Mouse (Mus musculus) kidney, adult 2 months (tissue): ENCODE results near the gene Zbtb21. TPM values are rescaled to one million over a fixed set of nuclear protein-coding genes. Genes with fewer than 3 reads are reported as not detected.
A peak's percentile ranks its signal among the peaks of the same experiment; 100 is the strongest.

Source experiments
- DNase-seq: peaks from one replicate; pipeline ENCODE4 v3.0.0; 2021
- H3K27ac ChIP-seq: fragments of 200-500 bp; 2 replicates; pipeline ENCODE4 v1.5.1; 2012; ENCODE audit warnings: low read depth, low read length, control low read depth, inconsistent platforms; ENCODE audit not compliant: insufficient read depth
- H3K27me3 ChIP-seq: fragments of 200-500 bp; replicated peaks from 2 replicates; pipeline ENCODE4 v1.6.1; 2012; ENCODE audit warnings: mild to moderate bottlenecking, moderate library complexity, low read length, inconsistent platforms; ENCODE audit not compliant: control insufficient read depth, insufficient read depth
- H3K36me3 ChIP-seq: fragments of 200-500 bp; 2 replicates; pipeline ENCODE4 v1.6.1; 2012; ENCODE audit warnings: mild to moderate bottlenecking, moderate library complexity, low read length, inconsistent platforms; ENCODE audit not compliant: control insufficient read depth, insufficient read depth
- H3K4me1 ChIP-seq: fragments of 200-500 bp; 2 replicates; pipeline ENCODE4 v1.6.1; 2011; ENCODE audit warnings: low read length; ENCODE audit not compliant: control insufficient read depth, insufficient read depth
- H3K4me3 ChIP-seq: fragments of 200-500 bp; 2 replicates; pipeline ENCODE4 v1.5.1; 2011; ENCODE audit warnings: mild to moderate bottlenecking, low read depth, low read length, control low read depth; ENCODE audit not compliant: insufficient read depth
- CTCF ChIP-seq: fragments of 200-500 bp; conservative IDR thresholded peaks from 2 replicates; pipeline ENCODE4 v1.5.1; 2011; ENCODE audit warnings: low read depth, mild to moderate bottlenecking, control low read depth, low read length, moderate library complexity, mixed read lengths; ENCODE audit not compliant: insufficient read depth, insufficient read length
- POLR2A ChIP-seq: fragments of 200-500 bp; IDR thresholded peaks from one replicate; pipeline ENCODE4 v1.6.1; 2011; ENCODE audit warnings: low read depth, low read length, control low read depth
- WGBS: fragments of 180-500 bp; shearing (Covaris S2); methylation state at CpG from one replicate; pipeline ENCODE4 v1.1.7; 2018; 5-methylcytosine and 5-hydroxymethylcytosine counted together
- polyA plus RNA-seq: library from polyadenylated mRNA; depleted of rRNA; stranded (reverse); fragments of >200 nt; gene quantifications from 2 replicates; pipeline ENCODE4 v1.2.3, GENCODE M21; 2012

The Zbtb21 gene
- polyA plus RNA-seq, 1 experiment = 11.8 TPM

DNA sequence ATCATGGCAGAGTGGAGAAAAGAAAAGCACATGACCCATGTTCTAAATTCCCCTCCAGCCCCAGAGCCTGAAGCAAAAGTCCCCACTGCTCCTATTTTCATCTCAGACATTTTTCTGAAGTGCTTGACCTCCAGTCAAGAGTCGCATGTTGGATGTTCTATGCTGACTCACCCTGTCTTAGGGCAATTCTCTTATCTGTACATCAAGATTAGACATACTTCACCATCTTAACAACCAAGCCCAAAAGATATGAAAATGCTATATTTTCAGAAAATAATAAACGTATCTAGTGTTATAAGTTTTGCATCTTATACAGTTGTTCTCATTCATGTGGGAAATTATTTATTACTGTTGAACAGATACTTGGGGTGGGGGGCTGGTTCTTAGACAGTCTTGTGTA is 36.7 kb downstream of the Zbtb21 start:
- TF ChIP-seq POLR2A = no peak
- TF ChIP-seq CTCF = no peak
- no peak overlapping the region for H3K27ac ChIP-seq
- 87% methylated on average over 2 of the region's 2 CpGs for WGBS

DNA sequence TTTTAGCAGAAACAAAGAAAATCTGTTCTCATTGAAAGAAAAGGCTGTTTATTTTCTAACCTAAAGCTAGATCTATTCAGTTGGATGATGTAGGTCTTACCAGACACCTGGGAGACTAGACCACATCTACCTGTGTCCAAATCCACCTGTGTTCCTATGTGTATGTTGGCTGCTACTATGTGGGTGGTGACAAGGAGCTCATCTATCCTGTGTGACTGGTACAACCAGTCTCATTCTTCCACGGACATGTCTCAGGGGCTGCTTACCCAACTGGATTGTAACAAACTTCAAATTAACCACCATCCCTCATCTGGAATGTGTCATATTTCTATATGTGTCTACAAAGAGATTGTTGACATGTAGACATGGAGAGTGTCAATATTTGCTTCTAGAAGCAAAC is 38.7 kb downstream of the Zbtb21 start:
- no peak for DNase-seq
- H3K27ac ChIP-seq = no peak overlapping the region
- no peaks in the 10 kb centered on the region for H3K27me3 ChIP-seq
- 86% methylated on average over 1 of the region's 1 CpGs for WGBS
- no peak for TF ChIP-seq POLR2A
- TF ChIP-seq CTCF = no peak
- H3K4me3 ChIP-seq = no peak overlapping the region
- H3K4me1 ChIP-seq = peaks cover 9% of the 10 kb centered on the region; the same call in 1 of the 2 replicates
- no peaks in the 10 kb centered on the region for H3K36me3 ChIP-seq

More for the DNA sequence above, 36.7 kb downstream of the Zbtb21 start:
- Histone ChIP-seq H3K27me3 (no peaks in the 10 kb centered on the region), H3K4me1 (peaks cover 7% of the 10 kb centered on the region; the same call in 1 of the 2 replicates), H3K4me3 (no peak overlapping the region), H3K36me3 (no peaks in the 10 kb centered on the region)
- no peak for DNase-seq

DNA sequence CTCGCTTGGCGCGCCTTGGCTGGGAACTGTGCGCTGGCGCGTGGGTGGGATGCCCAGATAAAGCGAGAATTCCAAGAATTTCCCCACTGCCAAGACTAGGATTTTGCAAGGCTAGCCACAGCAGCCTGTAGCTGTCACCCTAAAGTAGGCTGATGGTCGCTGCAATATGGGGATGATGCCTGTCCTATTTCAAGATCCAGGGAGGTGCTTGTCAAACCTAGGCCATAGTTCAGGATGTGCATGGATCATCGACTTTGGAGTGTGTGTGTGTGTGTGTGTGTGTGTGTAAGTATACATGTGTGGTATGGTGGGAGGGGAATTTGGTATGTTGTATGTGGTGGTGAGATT is 39.7 kb downstream of the Zbtb21 start:
- no peak for TF ChIP-seq CTCF
- no peak for TF ChIP-seq POLR2A
- WGBS = 1% methylated on average over 9 of the region's 9 CpGs
- H3K27ac ChIP-seq = no peak overlapping the region

DNA sequence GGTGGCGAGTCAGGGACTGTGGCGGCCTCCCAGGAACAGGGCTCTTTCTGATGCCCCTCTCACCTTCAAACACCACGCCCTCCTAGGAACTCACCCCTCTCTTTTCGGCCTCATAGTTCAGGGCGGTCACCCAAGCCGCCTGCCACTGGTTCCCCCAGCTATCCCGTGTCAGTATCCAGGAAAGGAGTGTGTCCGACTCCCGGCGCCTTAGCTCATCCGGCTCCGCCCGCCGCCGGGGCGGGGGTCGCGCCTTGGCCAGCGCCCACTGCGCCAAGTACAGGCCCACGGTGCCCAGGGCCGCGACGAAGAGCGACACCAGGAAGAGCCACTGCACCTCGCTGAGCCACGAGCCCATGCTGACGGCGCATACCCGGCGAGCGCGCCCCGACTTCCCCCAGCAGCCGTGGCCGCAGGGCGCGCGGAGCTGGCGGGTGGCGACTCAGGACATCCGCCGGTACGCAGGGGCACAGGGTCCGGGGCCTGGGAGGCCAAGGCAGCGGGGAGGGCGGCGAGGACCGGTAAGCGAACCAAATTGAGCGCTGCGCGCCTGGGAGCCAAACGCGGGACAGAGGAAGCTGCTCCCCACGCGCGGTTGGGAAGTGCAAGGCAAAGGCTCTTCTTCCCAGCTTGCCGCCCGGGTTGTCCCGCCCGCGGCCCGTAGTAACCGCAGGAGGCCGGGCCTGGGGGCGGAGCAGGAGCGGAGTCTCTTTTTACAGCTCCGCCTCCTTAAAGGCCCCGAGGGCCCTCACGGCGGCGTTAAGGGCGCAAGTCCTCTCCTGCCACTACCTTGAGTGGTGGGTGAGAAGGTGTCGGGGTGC is 40.3 kb downstream of the Zbtb21 start:
- under 1% methylated on average over 75 of the region's 75 CpGs for WGBS
- peak; percentile 93 for DNase-seq

More for the DNA sequence above, 39.7 kb downstream of the Zbtb21 start:
- Histone ChIP-seq H3K27me3 (no peaks in the 10 kb centered on the region), H3K4me3 (peak overlapping the region; percentile 83), H3K4me1 (peaks cover 9% of the 10 kb centered on the region; the same call in 1 of the 2 replicates), H3K36me3 (no peaks in the 10 kb centered on the region)
- DNase-seq = no peak

DNA sequence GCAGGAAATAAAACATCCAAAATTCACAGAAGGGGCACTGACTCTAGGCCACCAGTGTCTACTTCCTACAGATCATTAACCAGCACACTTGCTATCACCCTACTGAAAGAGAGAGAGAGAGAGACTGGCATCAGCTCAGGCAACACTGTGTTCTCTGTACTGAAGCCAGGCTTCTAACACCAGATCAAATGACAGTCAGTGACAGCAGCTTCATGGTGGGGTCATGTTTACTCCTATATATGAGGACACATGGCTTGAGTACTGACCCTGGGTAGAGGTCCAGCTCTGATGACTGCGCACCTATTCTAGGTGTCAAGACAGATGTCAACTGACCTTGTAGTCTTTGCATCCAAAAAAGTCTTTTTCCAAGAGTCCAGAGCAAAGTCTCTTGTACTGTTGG is 41.8 kb downstream of the Zbtb21 start:
- Histone ChIP-seq H3K27ac (no peak overlapping the region), H3K36me3 (no peaks in the 10 kb centered on the region), H3K27me3 (no peaks in the 10 kb centered on the region), H3K4me3 (no peak overlapping the region), H3K4me1 (peaks cover 9% of the 10 kb centered on the region; the same call in 1 of the 2 replicates)
- TF ChIP-seq POLR2A = no peak
- TF ChIP-seq CTCF = no peak
- DNase-seq = peak; percentile 48
- WGBS = 69% methylated on average over 1 of the region's 1 CpGs

More for the DNA sequence above, 40.3 kb downstream of the Zbtb21 start:
- peak overlapping the region; percentile 83 for H3K4me3 ChIP-seq
- peaks cover 9% of the 10 kb centered on the region; the same call in 1 of the 2 replicates for H3K4me1 ChIP-seq
- no peaks in the 10 kb centered on the region for H3K27me3 ChIP-seq
- H3K27ac ChIP-seq = peak overlapping the region; percentile 66
- TF ChIP-seq CTCF = no peak
- peak; percentile 59 for TF ChIP-seq POLR2A
- no peaks in the 10 kb centered on the region for H3K36me3 ChIP-seq

- peaks cover 9% of the 10 kb centered on the region; the same call in 1 of the 2 replicates for H3K4me1 ChIP-seq
- H3K36me3 ChIP-seq = no peaks in the 10 kb centered on the region
- no peak overlapping the region for H3K27ac ChIP-seq
- H3K4me3 ChIP-seq = no peak overlapping the region
- no peak for DNase-seq
- WGBS = 68% methylated on average over 2 of the region's 2 CpGs
- no peak for TF ChIP-seq POLR2A
- TF ChIP-seq CTCF = no peak
- no peaks in the 10 kb centered on the region for H3K27me3 ChIP-seq
Observed at GRCm38 (mm10) chr16:97919793-97920192, 42.6 kb downstream of the Zbtb21 start.

- H3K36me3 ChIP-seq = no peaks in the 10 kb centered on the region
- H3K4me3 ChIP-seq = no peak overlapping the region
- no peak overlapping the region for H3K27ac ChIP-seq
- peaks cover 7% of the 10 kb centered on the region; the same call in 1 of the 2 replicates for H3K4me1 ChIP-seq
- no peak for TF ChIP-seq CTCF
- no peak for TF ChIP-seq POLR2A
- H3K27me3 ChIP-seq = no peaks in the 10 kb centered on the region
- peak; percentile 60 for DNase-seq
Observed at GRCm38 (mm10) chr16:97912873-97913272, 49.5 kb downstream of the Zbtb21 start.
